Mouse (Mus musculus): ENCODE measurements around the gene Ccnt2. TPM values are rescaled to one million over a fixed set of nuclear protein-coding genes. Genes with fewer than 3 reads are reported as not detected.
A peak's percentile ranks its signal among the peaks of the same experiment; 100 is the strongest.

Gene Ccnt2
- polyA plus RNA-seq, 1 experiment from 2014 or later: 43.9 TPM

DNA sequence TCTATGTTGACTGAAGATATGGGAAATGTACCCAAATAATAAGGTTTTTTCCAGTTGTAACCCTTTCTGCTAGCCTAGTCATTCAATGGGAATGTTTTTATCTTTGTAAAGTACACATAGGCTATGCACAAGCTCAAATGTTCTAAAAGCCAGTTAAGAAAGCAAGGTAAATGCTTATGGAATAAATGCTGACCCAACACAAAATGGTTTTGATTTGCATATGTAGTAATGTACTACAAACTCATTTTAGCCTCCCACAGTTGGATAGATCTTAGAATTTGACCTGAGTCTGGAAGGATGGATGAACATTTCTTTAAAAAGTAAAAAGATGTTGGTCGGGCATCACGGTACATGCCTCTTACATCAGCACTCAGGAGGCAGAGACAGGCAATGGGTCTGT lies 7.2 kb upstream of the Ccnt2 start:
- Histone ChIP-seq H3K4me2 (no peak overlapping the region), H3K36me3 (peaks cover 5% of the 10 kb centered on the region), H3K4me3 (no peak overlapping the region), H3K4me1 (peaks cover 3% of the 10 kb centered on the region; the same call in 1 of the 2 replicates), H3K27ac (no peak overlapping the region), H3K9ac (no peak overlapping the region), H3K9me3 (replicated peaks) (no peaks in the 10 kb centered on the region), H3K27me3 (replicated peaks) (no peaks in the 10 kb centered on the region)
- WGBS (ENCODE audit: insufficient replicate concordance): 84% methylated on average over 2 of the region's 2 CpGs
- ATAC-seq: no peak

DNA sequence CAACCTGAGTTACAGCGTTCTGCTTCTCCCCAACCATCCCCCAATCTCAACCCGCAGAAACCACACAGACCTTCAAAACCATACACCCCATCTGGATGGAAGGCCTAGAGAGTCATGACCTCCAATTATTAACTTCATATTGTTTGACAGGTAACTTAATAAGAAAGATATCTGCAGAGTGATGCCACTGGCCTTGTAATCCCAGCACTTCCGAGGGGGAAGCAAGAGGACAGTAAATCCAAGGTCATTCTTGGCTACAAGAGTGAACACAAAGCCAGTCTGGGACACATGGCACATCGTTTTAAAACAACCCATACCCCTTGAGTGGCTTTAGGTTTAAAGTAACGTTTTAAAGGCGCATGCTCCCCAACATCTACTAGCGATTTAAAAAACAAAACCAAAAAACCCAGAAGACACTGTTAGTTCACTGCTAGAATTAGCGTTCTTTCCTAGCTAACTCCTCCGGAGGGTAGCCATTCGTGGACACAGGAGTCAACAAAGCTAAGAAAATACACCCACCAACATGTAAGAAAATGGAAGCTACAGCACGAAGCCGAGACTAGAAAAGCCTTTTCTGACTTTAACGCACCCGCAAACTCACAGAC lies 664 bp upstream of the Ccnt2 start:
- Histone ChIP-seq H3K4me3 (peak overlapping the region; percentile 98), H3K4me2 (peak overlapping the region; percentile 81), H3K27ac (peak overlapping the region; percentile 94), H3K4me1 (peaks cover 32% of the 10 kb centered on the region), H3K9me3 (replicated peaks) (no peaks in the 10 kb centered on the region), H3K36me3 (peaks cover 25% of the 10 kb centered on the region), H3K27me3 (replicated peaks) (no peaks in the 10 kb centered on the region), H3K9ac (peak overlapping the region; percentile 92)
- ATAC-seq: peak; percentile 22
- WGBS (ENCODE audit: insufficient replicate concordance): under 1% methylated on average over 14 of the region's 14 CpGs

DNA sequence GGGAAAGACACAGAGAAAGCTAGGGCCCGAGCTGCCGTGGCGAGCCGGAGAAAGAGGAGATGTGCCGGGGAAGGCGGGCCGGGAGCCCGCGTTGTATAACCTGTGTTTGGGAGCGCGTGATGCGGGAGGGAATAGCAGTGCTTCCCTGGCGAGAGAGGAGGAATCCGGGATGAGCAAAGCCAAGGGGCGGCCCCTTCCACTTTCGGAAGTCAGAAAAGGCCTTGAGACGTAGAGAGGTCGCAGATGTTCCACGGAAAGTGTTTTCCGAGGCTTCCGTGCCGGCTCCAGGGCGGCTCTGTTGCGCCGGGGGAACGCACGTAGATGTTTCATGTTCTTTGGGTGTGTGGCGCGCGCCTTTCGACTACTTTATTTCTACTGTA lies 527 bp downstream of the Ccnt2 start:
- Histone ChIP-seq H3K9me3 (replicated peaks) (no peaks in the 10 kb centered on the region), H3K27me3 (replicated peaks) (no peaks in the 10 kb centered on the region), H3K4me2 (peak overlapping the region; percentile 84), H3K27ac (peak overlapping the region; percentile 94), H3K4me3 (peak overlapping the region; percentile 98), H3K4me1 (peaks cover 44% of the 10 kb centered on the region), H3K36me3 (peaks cover 35% of the 10 kb centered on the region), H3K9ac (peak overlapping the region; percentile 92)
- WGBS (ENCODE audit: insufficient replicate concordance): under 1% methylated on average over 31 of the region's 31 CpGs
- ATAC-seq: no peak

DNA sequence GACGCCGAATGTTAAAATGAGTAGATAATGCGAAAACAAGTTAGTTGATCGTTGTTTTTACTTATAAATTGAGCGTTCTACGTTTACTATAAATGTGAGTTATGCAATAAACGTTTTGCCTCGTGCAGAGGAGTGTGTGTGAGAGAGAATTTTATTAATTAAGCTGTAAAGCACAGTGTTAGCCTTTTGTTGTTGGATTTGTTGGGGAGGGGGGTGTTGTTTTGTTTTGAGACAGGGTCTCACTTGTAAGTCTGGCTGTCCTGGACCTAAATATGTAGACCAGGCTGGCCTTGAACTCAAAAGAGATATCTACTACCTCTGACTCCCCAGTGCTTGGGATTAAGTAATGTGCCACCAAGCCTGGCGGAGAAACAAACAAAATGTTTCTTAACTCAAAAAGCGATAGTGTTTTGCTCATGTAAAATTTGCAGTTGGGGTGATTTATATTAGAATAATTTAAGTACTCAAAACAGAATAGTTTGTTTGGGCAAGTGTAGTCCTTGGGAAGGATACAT lies 1.3 kb downstream of the Ccnt2 start:
- no peak for ATAC-seq
- Histone ChIP-seq H3K4me2 (peak overlapping the region; percentile 84), H3K4me3 (peak overlapping the region; percentile 98), H3K27me3 (replicated peaks) (no peaks in the 10 kb centered on the region), H3K9ac (peak overlapping the region; percentile 92), H3K27ac (peak overlapping the region; percentile 94), H3K9me3 (replicated peaks) (no peaks in the 10 kb centered on the region), H3K36me3 (peaks cover 37% of the 10 kb centered on the region), H3K4me1 (peaks cover 52% of the 10 kb centered on the region)
- WGBS (ENCODE audit: insufficient replicate concordance): 4% methylated on average over 10 of the region's 10 CpGs

DNA sequence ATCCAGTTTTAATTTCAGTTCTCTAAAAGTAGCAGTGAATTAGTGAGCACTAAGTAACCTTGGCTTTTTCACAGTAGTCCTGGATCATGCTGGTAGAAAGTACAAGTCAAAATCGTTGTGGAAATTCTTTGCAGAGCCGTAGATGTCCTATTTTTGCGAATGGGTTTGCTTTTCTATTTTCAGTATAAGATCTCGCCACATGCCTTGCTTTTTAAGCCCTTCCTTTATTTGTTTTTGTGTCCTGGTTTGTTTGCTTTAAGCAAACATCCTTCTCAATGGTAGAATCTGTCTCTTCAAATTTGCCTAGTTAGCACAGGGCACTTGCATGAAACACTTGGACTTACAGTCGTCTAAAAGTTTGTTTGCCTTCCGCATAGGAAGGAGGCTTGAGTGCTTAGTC lies 2.3 kb downstream of the Ccnt2 start:
- no peaks in the 10 kb centered on the region for H3K27me3 ChIP-seq (replicated peaks)
- no peak for ATAC-seq
- H3K9ac ChIP-seq: peak overlapping the region; percentile 92
- peaks cover 60% of the 10 kb centered on the region for H3K4me1 ChIP-seq
- no peaks in the 10 kb centered on the region for H3K9me3 ChIP-seq (replicated peaks)
- 53% methylated on average over 6 of the region's 6 CpGs for WGBS (ENCODE audit: insufficient replicate concordance)
- peak overlapping the region; percentile 58; the same call in 1 of the 2 replicates for H3K27ac ChIP-seq
- H3K4me2 ChIP-seq: peak overlapping the region; percentile 84
- peak overlapping the region; percentile 98 for H3K4me3 ChIP-seq
- H3K36me3 ChIP-seq: peaks cover 42% of the 10 kb centered on the region

DNA sequence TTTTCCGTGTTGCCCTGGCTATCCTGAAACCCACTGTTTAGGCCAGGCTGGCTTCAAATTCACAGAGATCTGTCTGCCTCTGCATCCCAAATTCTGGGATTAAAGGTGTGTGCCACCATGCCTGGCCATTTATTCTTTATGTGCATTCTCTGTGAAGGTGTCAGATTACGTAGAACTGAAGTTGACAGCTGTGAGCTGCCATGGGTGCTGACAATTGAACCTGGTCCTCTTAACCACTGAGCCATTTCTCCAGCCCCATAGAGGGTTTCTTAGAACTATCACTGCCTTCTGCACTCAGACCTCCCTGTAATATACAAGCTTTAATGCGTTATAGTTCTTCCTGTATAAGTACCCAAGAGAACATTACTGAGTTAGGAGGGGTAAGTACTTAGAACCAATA lies 4.6 kb downstream of the Ccnt2 start:
- Histone ChIP-seq H3K9ac (0 out of 2 replicates have a peak overlapping the region, but pooled peaks have one; percentile 17), H3K27me3 (replicated peaks) (no peaks in the 10 kb centered on the region), H3K4me2 (0 out of 2 replicates have a peak overlapping the region, but pooled peaks have one; percentile 7), H3K4me1 (peaks cover 71% of the 10 kb centered on the region), H3K27ac (no peak overlapping the region), H3K36me3 (peaks cover 47% of the 10 kb centered on the region), H3K9me3 (replicated peaks) (no peaks in the 10 kb centered on the region), H3K4me3 (no peak overlapping the region)
- no peak for ATAC-seq
- 77% methylated on average over 3 of the region's 3 CpGs for WGBS (ENCODE audit: insufficient replicate concordance)

DNA sequence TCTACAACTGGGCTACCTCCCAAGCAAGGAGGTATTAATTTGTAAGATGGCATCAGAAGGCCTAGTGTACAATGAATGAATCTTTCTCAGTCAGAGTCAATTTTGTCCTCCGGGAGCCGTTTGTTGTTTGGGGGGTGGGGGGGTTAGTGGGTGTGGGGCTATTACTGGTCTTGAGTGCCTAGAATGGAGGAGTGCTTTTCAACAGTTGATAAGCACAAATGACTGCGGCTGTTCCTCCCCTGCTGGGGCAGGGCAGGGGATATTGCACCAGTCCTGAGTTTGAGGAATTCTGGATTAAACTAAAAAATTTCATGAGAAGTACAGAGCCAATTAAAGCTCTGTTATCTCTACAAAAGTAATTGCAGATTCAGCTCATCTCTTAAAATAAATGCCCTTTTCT lies 6.2 kb downstream of the Ccnt2 start:
- peaks cover 56% of the 10 kb centered on the region for H3K36me3 ChIP-seq

DNA sequence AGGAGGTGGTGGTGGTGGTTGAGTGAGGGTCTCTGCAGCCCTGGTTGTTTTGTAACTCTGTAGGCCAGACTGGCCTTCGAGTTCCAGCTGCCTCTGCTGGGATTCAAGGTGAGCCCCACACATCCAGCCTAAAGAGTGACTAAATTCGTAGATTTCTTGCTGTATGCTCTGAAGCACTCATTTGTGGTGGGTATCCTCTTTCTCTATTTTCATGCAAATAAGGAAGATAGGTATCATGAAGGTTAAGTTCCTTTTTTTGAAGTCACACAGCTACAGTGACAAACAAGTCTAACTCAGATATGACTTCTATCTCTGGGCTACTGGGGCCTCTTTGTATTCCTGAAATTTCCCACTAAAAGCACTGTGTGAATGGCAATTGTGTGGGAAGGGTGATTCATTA lies 6.9 kb downstream of the Ccnt2 start:
- Histone ChIP-seq H3K4me2 (peak overlapping the region; percentile 32; the same call in 1 of the 2 replicates), H3K9ac (peak overlapping the region; percentile 9; the same call in 1 of the 2 replicates), H3K4me1 (peaks cover 80% of the 10 kb centered on the region), H3K36me3 (peaks cover 56% of the 10 kb centered on the region), H3K27ac (no peak overlapping the region), H3K9me3 (replicated peaks) (no peaks in the 10 kb centered on the region), H3K4me3 (no peak overlapping the region), H3K27me3 (replicated peaks) (no peaks in the 10 kb centered on the region)
- 36% methylated on average over 2 of the region's 2 CpGs for WGBS (ENCODE audit: insufficient replicate concordance)
- no peak for ATAC-seq

More for the DNA sequence above, 6.2 kb downstream of the Ccnt2 start:
- no peaks in the 10 kb centered on the region for H3K27me3 ChIP-seq (replicated peaks)
- peak overlapping the region; percentile 31 for H3K4me2 ChIP-seq
- peaks cover 75% of the 10 kb centered on the region for H3K4me1 ChIP-seq
- 5% methylated on average over 3 of the region's 3 CpGs for WGBS (ENCODE audit: insufficient replicate concordance)
- no peaks in the 10 kb centered on the region for H3K9me3 ChIP-seq (replicated peaks)
- H3K27ac ChIP-seq: no peak overlapping the region
- ATAC-seq: peak; percentile 61; the same call in 1 of the 2 replicates
- peak overlapping the region; percentile 17 for H3K4me3 ChIP-seq
- H3K9ac ChIP-seq: 0 out of 2 replicates have a peak overlapping the region, but pooled peaks have one; percentile 17

DNA sequence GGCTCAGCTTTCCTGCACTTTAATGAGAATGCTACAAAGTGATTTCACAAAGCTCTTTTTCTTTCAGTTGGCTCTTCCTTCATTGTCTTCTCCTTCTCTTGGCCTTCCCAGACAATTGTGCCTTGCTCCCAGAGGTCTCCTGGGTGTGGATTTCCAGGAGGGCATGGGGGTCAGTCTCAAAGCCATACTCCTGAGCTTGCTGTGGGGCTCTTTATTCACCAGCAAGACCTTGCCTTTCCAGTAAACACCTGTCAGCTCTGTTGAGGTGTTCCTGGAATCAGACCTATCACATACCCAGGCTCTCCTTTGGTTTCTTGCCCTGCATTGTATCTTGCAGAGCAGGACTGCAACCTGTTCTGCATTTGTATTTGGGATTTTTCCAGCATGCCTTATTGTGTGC lies 9.9 kb downstream of the Ccnt2 start:
- no peaks in the 10 kb centered on the region for H3K9me3 ChIP-seq (replicated peaks)
- H3K36me3 ChIP-seq: peaks cover 36% of the 10 kb centered on the region
- H3K4me3 ChIP-seq: no peak overlapping the region
- peaks cover 65% of the 10 kb centered on the region for H3K4me1 ChIP-seq
- H3K27me3 ChIP-seq (replicated peaks): no peaks in the 10 kb centered on the region
- no peak for ATAC-seq
- H3K27ac ChIP-seq: no peak overlapping the region
- H3K4me2 ChIP-seq: no peak overlapping the region
- no peak overlapping the region for H3K9ac ChIP-seq

DNA sequence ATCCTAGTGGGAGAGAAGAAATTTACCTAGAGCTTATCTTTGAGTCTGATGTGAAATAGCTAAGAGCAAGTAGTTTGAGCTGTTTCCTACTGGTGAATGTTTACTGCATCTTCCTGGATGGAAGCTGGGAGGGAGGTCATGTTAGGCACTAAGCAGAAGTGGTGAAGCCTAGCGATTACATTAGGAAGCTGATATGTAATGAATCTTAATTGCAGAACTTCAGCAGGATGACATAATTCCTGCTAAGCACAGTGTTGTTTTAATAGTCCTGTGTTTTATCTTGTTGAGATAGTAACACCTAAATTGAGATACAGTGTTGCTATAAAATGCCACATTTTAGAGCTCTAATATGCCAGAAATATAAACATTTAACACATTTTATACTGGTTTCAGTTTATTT lies 11.9 kb downstream of the Ccnt2 start:
- ATAC-seq: no peak
- 46% methylated on average over 1 of the region's 1 CpGs for WGBS (ENCODE audit: insufficient replicate concordance)
- peaks cover 29% of the 10 kb centered on the region for H3K36me3 ChIP-seq
- no peak overlapping the region for H3K27ac ChIP-seq
- no peaks in the 10 kb centered on the region for H3K9me3 ChIP-seq (replicated peaks)
- H3K4me1 ChIP-seq: peaks cover 56% of the 10 kb centered on the region
- no peak overlapping the region for H3K4me2 ChIP-seq
- no peaks in the 10 kb centered on the region for H3K27me3 ChIP-seq (replicated peaks)
- no peak overlapping the region for H3K4me3 ChIP-seq
- H3K9ac ChIP-seq: no peak overlapping the region

DNA sequence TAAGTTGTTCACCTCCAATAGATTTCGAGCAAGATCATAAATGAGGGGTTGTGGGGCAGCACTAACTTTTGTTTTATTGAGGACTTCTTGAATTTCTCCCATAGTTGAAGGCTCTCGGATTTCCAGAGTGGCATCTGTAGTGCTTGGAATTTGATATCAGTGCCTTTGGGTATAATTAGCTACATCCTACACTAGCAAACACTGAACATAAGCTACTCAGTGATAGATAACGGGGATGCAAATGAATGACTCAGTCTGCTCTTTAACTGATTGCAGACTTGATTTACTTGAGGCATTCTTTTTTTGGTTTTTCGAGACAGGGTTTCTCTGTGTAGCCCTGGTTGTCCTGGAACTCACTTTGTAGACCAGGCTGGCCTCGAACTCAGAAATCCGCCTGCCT lies 15.0 kb downstream of the Ccnt2 start:
- no peak overlapping the region for H3K9ac ChIP-seq
- ATAC-seq: no peak
- peaks cover 33% of the 10 kb centered on the region for H3K36me3 ChIP-seq
- H3K27me3 ChIP-seq (replicated peaks): no peaks in the 10 kb centered on the region
- H3K4me1 ChIP-seq: peaks cover 34% of the 10 kb centered on the region
- H3K27ac ChIP-seq: no peak overlapping the region
- H3K9me3 ChIP-seq (replicated peaks): no peaks in the 10 kb centered on the region
- no peak overlapping the region for H3K4me2 ChIP-seq
- 75% methylated on average over 6 of the region's 6 CpGs for WGBS (ENCODE audit: insufficient replicate concordance)
- H3K4me3 ChIP-seq: no peak overlapping the region

DNA sequence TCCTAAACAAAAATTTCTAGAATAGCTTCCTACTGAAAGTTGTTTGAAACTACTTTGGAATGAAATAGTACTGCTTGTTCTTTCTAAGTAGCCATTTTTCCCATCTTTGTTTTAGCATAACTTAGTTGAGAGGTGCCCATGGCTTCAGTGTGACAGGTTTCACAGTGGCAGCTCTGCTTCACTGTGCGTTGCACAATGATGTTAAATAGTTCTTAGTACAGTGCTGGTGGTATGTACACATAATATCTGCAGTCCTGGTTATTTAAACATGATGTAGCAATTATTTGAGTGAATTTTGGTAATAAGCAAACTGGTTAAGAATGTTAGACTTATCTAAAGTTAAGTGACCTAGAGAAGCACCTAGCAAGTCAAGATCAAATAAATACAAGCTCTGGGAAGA lies 19.5 kb downstream of the Ccnt2 start:
- Histone ChIP-seq H3K4me3 (no peak overlapping the region), H3K27ac (no peak overlapping the region), H3K27me3 (replicated peaks) (no peaks in the 10 kb centered on the region), H3K9ac (no peak overlapping the region), H3K9me3 (replicated peaks) (no peaks in the 10 kb centered on the region), H3K36me3 (peaks cover 60% of the 10 kb centered on the region), H3K4me1 (peaks cover 19% of the 10 kb centered on the region), H3K4me2 (no peak overlapping the region)
- WGBS (ENCODE audit: insufficient replicate concordance): 90% methylated on average over 1 of the region's 1 CpGs
- no peak for ATAC-seq

Data from liver, embryonic 12.5 days (tissue).